Mouse (Mus musculus) kidney, postnatal 14 days (tissue): ENCODE measurements at regions not wholly inside any gene's neighbourhood (a gene's known extent, or its start where the extent isn't known, plus 50 kb on each side); places are given as distances from the start of the nearest gene placed in this dataset.
A peak's percentile ranks its signal among the peaks of the same experiment; 100 is the strongest.

Experiments
- DNase-seq: peaks from one replicate; pipeline ENCODE4 v3.0.0; 2022; ENCODE audit warnings: mixed read lengths

DNA sequence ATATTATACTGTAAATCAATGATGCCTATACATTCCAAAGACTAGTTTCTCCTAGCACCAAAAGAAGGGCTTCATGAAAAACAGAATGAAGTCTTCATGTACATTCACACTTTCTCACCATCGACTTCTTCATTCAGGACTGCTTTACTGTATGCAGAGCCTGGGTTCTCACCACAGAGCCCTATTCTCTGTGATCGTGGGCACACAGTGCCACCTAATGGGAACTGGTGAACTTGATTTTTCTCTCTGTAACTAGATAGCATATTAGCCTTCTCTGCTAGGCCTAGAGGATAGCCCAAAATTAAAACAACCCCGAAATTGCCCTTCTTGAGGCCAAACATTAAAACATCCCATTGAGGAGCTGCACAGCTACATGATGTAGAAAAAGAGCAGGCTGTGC lies 2458.6 kb upstream of the Gm6569 start:
- DNase-seq: peak; percentile 1
